Mouse (Mus musculus): ENCODE measurements around the gene Gm3233. TPM values are rescaled to one million over a fixed set of nuclear protein-coding genes. Genes with fewer than 3 reads are reported as not detected.
"Not testable (repeated sequence)": the region's sequence is repeated elsewhere in the genome, so short reads cannot be mapped to it uniquely, and the experiment has no call there.

Gene Gm3233
- total RNA-seq, 2 experiments from 2014 or later, result not detected

GRCm38 (mm10) chr10:77728280-77728679 lies 31.2 kb downstream of the Gm3233 start:
- no peak for DNase-seq

DNA sequence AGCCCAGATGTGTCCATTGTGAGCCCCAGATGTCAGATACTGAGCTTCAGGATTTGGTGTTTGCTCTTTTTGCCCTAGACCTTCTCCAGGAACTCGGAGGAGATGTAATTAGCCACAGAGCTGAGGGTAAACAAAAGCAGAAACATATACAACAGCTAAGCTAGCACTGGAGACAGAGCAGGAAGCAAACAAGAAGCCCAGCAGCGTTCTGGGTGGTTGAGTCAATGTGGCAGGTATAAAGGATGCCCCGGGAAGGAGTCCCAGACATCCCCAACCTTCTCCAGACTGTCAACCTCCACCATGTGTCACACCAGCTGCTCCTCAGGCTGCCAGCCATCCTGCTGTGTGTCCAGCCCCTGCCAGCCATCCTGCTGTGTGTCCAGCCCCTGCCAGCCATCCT lies 33.3 kb downstream of the Gm3233 start, which contains the start of gene Gm10100:
Gm10100 (plus strand) TSS at position 301 of the 400 bp plus-strand sequence.
- DNase-seq, result no peak

GRCm38 (mm10) chr10:77724855-77725254 lies 34.6 kb downstream of the Gm3233 start:
- no peak for DNase-seq

DNA sequence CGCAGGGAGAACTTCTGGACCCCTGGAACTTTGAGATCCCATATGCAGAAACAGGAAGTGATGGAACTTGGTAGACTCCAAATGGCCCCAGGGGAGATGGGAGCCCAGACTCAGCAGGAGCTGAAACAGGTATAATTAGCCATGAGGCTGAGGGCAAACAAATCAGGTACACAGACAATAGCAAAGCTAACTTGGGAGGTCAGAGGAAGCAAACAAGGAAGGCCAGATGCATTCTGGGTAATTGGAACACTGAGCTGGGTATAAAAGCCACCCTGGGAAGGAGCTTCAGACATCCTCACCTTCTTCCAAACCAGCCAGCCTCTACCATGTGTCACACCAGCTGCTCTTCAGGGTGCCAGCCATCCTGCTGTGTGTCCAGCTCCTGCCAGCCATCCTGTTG lies 39.2 kb downstream of the Gm3233 start, which contains the start of gene Krtap12-1:
Krtap12-1 (plus strand) TSS at position 301 of the 400 bp plus-strand sequence.
- not testable (repeated sequence) for DNase-seq

DNA sequence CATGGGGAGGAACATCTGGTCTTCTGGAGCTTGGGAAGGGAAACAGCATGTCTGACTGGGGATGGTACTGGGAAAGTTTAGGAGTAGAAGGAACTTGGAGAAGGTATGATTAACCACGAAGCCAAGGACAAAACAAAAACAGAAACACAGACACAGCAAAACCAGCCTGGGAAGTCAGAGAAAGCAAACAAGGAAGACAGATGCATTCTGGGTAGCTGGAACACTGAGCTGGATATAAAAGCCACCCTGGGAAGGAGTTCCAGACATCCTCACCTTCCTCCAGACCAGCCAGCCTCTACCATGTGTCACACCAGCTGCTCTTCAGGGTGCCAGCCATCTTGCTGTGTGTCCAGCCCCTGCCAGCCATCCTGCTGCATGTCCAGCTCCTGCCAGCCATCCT lies 44.0 kb downstream of the Gm3233 start, which contains the start of gene Gm10142:
Gm10142 (plus strand) TSS at position 301 of the 400 bp plus-strand sequence.
- no peak for DNase-seq

DNA sequence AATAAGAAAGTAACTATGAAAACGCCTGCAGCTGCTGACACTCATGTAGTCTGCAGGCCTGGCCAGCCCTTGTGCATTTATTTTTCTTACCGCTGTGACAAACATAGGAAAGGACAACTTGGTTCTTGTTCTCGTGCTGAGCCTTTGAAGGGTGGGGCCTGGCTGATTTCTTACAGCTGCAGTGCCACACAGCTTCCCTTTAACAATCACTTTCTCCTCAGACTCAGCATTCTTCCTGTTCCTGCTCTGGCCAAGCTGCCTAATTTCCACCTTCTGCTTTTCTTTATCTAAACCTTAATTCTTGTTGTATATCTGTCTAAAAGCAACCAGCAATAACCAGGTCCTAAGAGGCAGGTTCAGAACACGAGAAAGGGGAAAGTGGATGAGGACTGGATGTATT lies 45.7 kb downstream of the Gm3233 start:
- DNase-seq, result no peak

DNA sequence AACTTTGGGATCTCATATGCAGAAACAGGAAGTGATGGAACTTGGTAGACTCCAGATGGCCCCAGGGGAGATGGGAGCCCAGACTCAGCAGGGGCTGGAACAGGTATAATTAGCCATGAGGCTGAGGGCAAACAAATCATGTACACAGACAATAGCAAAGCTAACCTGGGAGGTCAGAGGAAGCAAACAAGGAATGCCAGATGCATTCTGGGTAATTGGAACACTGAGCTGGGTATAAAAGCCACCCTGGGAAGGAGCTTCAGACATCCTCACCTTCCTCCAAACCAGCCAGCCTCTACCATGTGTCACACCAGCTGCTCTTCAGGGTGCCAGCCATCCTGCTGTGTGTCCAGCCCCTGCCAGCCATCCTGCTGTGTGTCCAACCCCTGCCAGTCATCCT lies 48.3 kb downstream of the Gm3233 start, which contains the start of gene Gm10024:
Gm10024 (plus strand) TSS at position 301 of the 400 bp plus-strand sequence.
- DNase-seq, result not testable (repeated sequence)

DNA sequence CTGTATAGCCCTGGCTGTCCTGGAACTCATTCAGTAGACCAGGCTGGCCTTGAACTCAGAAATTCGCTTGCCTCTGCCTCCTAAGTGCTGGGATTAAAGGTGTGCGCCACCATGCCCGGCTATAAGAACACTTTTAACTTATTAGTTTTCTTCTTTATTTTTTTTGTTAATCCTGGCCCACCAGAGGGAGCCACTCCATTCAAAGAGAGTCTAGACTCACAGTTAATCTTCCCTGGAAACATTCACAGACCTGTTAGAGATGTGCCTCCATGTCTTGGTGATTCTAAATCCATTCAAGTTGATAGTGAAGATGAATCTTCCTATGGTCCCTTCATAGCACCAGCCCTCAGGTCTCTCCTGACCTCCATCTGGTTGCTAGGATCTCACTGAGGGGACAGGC lies 49.7 kb downstream of the Gm3233 start:
- no peak for DNase-seq

Other genes with a start within 250 kb of the Gm3233 start
- 10 to 100 TPM; 12.6 to 13.2 TPM for gene Fam207a, start 243.9 kb downstream of the Gm3233 start, total RNA-seq (2021)
- 1 to 10 TPM; 2.0 to 2.5 TPM for gene Itgb2, start 229.4 kb downstream of the Gm3233 start, total RNA-seq (2021)
- 100 to 1,000 TPM; 113 to 119 TPM for gene Pttg1ip, start 178.0 kb downstream of the Gm3233 start, total RNA-seq (2021)
- gene Sumo3, start 153.6 kb downstream of the Gm3233 start, total RNA-seq (2021), result 10 to 100 TPM; 90.9 to 97.9 TPM
- gene Gm49325, start 153.5 kb downstream of the Gm3233 start, total RNA-seq (2021), result 10 to 100 TPM; 15.9 to 20.8 TPM
- gene Ube2g2, start 137.4 kb downstream of the Gm3233 start, total RNA-seq (2021), result 10 to 100 TPM; 56.1 to 63.8 TPM
- not detected for gene Tspear, start 73.1 kb downstream of the Gm3233 start, total RNA-seq (2021)
- gene Gm19402, start 68.9 kb downstream of the Gm3233 start, total RNA-seq (2021), result not detected
- not detected for gene Gm9508, start 62.4 kb downstream of the Gm3233 start, total RNA-seq (2021)
- not detected for gene Gm10272, start 53.1 kb downstream of the Gm3233 start, total RNA-seq (2021)
- not detected for gene Gm10024, start 48.2 kb downstream of the Gm3233 start, total RNA-seq (2021)
- not detected for gene Gm10142, start 43.9 kb downstream of the Gm3233 start, total RNA-seq (2021)
- gene Krtap12-1, start 39.1 kb downstream of the Gm3233 start, total RNA-seq (2021), result not detected
- not detected for gene Gm10100, start 33.2 kb downstream of the Gm3233 start, total RNA-seq (2021)
- gene Gm18596, start 17.0 kb downstream of the Gm3233 start, total RNA-seq (2021), result not detected
- gene Gm9736, start 8.3 kb downstream of the Gm3233 start, total RNA-seq (2021), result not detected
- gene Gm3238, start 11.6 kb upstream of the Gm3233 start, total RNA-seq (2021), result not detected
- not detected for gene Gm7138, start 17.3 kb upstream of the Gm3233 start, total RNA-seq (2021)
- not detected for gene Gm3250, start 22.9 kb upstream of the Gm3233 start, total RNA-seq (2021)
- gene Gm7137, start 28.5 kb upstream of the Gm3233 start, total RNA-seq (2021), result not detected
- gene Gm9639, start 35.4 kb upstream of the Gm3233 start, total RNA-seq (2021), result not detected
- not detected for gene Gm19668, start 39.5 kb upstream of the Gm3233 start, total RNA-seq (2021)
- not detected for gene Gm9507, start 52.2 kb upstream of the Gm3233 start, total RNA-seq (2021)
- not detected for gene Gm2696, start 55.0 kb upstream of the Gm3233 start, total RNA-seq (2021)
- gene Krtap10-4, start 67.4 kb upstream of the Gm3233 start, total RNA-seq (2021), result not detected
- gene Krtap10-10, start 76.3 kb upstream of the Gm3233 start, total RNA-seq (2021), result not detected
- not detected for gene Gm36176, start 87.1 kb upstream of the Gm3233 start, total RNA-seq (2021)
- not detected for gene Gm10318, start 93.2 kb upstream of the Gm3233 start, total RNA-seq (2021)
- not detected for gene Gm3285, start 102.3 kb upstream of the Gm3233 start, total RNA-seq (2021)
- 1 to 10 TPM; 1.6 to 1.8 TPM for gene Lrrc3, start 142.9 kb upstream of the Gm3233 start, total RNA-seq (2021)
- gene Trpm2, start 210.9 kb upstream of the Gm3233 start, total RNA-seq (2021), result 1 to 10 TPM in 1 of 2 experiments, under 1 TPM in 1; 0.33 to 1.0 TPM
- gene 1810043G02Rik, start 218.8 kb upstream of the Gm3233 start, total RNA-seq (2021), result 10 to 100 TPM; 10.5 to 12.6 TPM

All from heart, postnatal 4 days (tissue).